Mouse (Mus musculus): ENCODE measurements around the gene Topbp1. TPM values are rescaled to one million over a fixed set of nuclear protein-coding genes. Genes with fewer than 3 reads are reported as not detected.

The Topbp1 gene
- 12.4 and 20.1 TPM in 2 replicates for polyA plus RNA-seq (2012; ENCODE audit: low replicate concordance)

GRCm38 (mm10) chr9:103304927-103305326 lies at the start of gene Topbp1, which contains the start of gene 1300017J02Rik:
Topbp1 (plus strand) TSS chr9:103305215.
1300017J02Rik (minus strand) TSS chr9:103305082.

GRCm38 (mm10) chr9:103365290-103366247 lies 60.6 kb downstream of the Topbp1 start, which contains the start of gene Cdv3:
Cdv3 (minus strand) TSS chr9:103365840.

Other genes with a start within 250 kb of the Topbp1 start
- 0.12 and 8.0 TPM in 2 replicates for gene Rab6b, start 193.4 kb upstream of the Topbp1 start, polyA plus RNA-seq (2012; ENCODE audit: low replicate concordance)
- gene Srprb, start 103.1 kb upstream of the Topbp1 start, polyA plus RNA-seq (2012; ENCODE audit: low replicate concordance) = 7.5 and 22.8 TPM in 2 replicates
- gene Gm20425, start 74.9 kb upstream of the Topbp1 start, polyA plus RNA-seq (2012; ENCODE audit: low replicate concordance) = not detected in 2 replicates
- gene Trf, start 74.8 kb upstream of the Topbp1 start, polyA plus RNA-seq (2012; ENCODE audit: low replicate concordance) = 105 and 170 TPM in 2 replicates
- gene 1300017J02Rik, start 133 bp upstream of the Topbp1 start, polyA plus RNA-seq (2012; ENCODE audit: low replicate concordance) = 0.39 and 10.6 TPM in 2 replicates
- gene Cdv3, start 60.6 kb downstream of the Topbp1 start, polyA plus RNA-seq (2012; ENCODE audit: low replicate concordance) = 104 and 173 TPM in 2 replicates
- gene Bfsp2, start 175.2 kb downstream of the Topbp1 start, polyA plus RNA-seq (2012; ENCODE audit: low replicate concordance) = 19.0 and 23.3 TPM in 2 replicates